Mouse (Mus musculus): Measurements from ENCODE around the gene Phactr1.
"Not testable (repeated sequence)": the region's sequence is repeated elsewhere in the genome, so short reads cannot be mapped to it uniquely, and the experiment has no call there.

Gene Phactr1

DNA sequence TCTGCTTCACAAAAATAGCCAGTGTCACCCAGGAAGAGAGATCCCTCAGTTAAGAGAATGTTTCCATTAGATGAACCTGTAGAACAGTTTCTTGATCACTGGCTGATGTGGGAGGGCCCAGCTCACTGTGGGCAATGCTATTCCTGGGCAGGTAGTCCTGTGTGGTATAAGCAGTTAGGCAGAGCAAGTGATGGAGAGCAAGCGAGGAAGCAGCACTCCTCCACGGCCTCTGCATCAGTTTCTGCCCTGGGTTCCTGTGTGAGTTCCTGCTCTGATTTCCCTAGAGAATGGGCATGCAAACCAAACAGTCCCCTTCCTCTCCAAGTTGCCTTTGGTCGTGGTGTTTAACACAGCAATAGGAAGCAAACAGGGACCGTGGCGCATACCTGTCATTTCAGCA, 251.6 kb downstream of the Phactr1 start:
- DNase-seq, result no peak

DNA sequence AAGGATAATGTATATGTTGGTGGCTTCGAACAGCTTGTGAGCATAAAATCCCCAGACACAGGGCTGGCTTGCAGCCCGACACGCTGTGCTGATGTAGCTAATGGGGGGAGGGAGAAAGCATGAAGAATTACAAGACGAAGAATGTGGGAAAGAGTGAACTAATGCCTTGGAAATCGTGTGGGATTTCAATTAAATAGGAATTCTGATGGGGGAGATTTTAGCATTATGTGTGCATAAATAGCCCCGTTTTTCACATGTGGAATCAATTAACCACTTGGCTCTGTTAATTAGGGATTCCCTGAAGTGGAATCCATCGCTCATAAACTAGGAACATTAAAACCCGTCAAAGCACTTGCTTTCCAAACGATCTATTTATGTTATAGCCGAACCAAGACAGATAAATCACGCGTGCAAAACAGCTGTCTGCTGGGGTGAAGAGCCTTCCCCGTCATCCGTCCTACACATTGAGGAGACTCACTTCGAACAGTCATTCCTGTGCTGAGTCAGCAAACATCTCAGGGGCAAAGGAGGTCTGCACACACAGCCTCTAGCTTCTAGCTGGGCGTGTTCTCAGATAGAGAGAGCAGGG, 254.2 kb downstream of the Phactr1 start:
- no peak for DNase-seq

DNA sequence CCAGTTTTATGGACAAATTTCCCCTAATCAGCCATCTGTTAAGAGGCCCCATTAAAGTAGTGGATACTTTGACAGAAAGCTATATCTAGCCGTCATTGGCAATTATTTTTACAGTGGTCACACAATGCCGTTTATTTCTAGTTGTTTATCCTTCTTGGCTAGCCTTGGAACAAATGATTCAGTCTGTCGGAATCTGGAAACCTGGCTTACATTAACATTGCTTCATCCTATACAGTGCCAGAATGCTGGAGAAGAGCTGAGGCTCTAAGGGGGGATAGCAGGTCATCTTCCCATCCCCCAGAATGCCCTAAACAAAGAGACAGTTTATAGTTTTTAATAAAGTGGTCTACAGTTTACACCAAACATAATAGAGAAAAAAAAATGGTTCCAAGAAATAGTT, 257.4 kb downstream of the Phactr1 start:
- no peak for DNase-seq

DNA sequence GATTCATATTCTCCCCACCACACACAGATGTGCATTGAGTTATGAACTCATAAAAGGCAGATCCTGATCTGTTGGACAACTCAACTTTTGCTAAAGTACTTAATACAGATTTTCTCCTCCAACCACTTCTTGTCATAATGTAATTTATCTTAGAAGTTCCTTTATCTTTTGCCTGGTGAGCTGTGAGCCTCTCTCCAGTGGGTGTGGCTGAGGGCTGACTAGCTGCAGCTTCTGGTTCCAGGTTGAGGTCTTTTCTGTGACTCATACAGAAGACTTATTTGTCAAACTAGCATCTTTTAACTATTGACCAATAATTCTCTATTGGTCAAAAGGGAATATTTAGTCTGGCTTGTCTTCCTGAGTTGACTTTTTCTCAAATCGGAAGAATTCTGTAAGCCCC, 257.9 kb downstream of the Phactr1 start:
- DNase-seq, result no peak

DNA sequence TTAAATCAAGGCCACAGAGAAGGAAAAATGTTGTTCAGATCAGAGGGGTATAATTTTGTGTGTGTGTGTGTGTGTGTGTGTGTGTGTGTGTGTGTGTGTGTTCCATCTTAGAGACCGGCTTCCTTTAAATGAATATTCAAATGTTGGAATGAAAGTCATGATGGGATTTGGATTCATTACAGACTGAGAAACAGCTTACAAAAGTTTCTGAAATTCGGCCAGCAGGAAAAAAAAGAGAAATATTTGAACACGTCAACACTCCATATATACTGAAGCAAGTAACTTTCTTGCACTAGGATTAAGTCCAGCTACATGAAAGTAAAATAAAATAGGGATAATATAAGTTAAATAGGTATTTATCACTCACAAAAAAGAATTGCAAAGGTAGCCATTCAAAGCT, 259.8 kb downstream of the Phactr1 start:
- no peak for DNase-seq

DNA sequence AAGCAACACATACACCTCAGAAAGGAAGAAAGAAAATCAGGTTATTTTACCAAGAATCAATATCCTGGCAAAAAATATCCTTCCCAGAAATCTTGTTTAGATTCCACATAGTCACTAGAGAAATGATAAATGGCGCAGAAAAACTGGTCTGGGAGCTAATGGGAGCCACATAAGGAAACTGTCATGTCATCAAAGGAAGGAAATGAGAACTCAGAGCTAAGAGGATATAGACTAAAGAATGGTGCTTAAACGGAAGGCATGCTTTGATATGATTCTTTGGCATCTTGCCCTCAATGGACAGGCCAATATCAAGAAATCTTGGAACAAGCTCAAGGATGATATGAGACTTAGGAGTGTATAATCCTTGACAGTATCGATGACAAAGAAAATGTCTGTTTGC, 263.7 kb downstream of the Phactr1 start:
- no peak for DNase-seq

DNA sequence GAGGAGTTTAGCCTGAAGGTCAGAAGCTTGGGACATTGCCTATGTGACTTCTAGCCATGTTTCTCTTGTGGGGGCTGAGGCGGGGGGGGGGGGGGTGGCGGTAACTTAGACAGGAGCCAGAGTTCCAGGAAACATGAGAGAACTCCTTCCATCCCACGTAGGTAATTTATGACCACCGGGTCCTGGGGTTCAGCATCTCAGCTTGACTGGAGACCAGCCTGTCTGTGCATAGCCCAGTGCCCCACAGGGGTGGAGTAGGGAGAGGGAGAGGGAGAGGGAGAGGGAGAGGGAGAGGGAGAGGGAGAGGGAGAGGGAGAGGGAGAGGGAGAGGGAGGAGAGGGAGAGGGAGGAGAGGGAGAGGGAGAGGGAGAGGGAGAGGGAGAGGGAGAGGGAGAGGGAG, 264.8 kb downstream of the Phactr1 start:
- not testable (repeated sequence) for DNase-seq

DNA sequence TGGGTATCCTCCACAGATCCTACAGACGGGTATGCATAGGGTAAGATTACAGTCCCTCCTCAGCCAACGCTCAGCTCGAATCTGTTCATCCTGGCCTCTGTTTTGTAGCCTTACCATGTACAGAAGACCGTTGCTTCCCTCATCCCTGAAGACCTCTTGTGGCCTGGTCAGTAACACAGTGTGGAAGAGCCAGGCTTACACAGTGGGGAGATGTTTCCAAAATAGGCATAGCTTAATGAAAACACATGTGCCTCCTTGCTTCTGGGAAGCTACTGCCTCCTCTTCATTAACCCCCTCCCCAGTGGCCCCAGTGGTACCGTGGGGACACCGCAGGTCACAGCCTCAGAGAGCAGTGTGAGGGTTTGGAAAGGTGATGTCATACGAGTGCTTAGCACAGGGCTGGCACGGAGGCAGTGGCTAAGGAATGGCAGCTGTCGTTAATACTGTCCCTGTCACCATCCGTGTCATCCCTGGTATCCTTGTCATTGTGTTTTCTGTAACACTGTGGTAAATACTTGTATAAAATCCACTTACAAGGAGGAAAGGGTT, 268.4 kb downstream of the Phactr1 start:
- DNase-seq, result no peak

DNA sequence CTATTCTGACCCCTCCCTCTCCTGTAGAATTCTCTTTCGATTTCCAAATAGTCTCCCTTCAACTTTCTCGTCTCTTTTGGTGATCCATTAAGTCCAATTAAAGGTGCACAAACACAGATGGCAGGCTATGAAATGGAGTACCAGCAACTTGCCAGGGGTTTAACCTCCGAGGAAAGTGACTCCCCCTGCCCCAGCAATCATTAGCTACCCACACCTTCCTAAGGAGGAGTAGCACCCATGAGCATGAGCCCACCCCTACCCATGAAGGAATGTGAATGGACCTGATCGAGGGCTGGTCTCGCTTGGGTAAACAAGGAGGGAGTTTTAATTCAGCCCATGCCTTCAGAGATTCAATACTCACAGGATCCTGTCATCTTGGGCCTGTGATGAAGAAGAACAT, 268.9 kb downstream of the Phactr1 start:
- no peak for DNase-seq

DNA sequence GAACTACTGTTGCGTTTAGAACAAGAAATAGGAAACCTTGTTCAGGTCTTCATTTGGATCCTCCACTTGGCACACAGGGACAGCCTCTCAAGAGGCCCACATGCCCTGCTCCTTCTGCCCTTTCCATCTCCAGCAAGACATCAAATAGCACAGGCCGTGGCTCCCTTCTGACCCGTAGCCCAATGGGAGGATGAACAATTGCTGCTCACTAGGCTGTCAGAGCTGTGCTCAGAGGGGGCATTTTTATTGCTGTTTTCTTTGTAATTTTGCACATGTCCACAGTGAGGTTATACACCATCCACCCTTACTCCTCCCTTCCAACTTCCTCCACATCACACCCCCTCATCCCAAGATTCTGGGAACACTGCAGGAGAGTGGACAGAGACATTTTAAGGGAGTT, 269.6 kb downstream of the Phactr1 start:
- no peak for DNase-seq

DNA sequence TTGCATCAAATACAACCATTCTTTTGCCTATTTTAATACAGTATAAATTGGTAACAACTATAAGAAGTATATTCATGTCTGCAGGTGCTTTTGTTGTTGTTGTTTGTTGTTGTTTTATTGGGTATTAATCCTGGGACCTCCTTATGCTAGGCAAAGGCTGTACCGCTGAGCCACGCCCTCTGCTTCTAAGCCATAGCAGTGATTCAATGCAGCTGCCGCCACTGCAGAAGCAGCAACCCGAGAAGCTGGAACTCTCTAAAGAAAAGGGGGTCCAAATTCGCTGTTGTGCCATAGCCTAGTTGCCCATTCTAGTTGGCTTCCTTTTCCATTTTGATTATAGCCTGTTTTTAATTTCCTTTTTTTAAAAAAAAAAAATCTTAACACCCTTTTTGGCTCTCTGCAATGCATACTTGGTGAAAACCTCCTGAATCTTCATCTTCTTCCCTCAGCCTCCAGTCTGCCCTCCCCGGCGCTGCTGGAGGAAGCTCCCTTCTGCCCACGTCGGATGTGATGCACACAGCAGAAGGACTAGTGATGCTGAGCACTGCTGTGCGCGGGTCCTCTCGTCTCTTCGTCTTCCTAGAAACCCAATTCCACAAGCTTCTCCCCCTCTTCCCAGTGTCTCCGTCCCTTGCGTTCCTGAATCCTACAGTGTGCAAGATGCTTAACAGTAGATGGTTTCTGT, 271.8 kb downstream of the Phactr1 start:
- no peak for DNase-seq

DNA sequence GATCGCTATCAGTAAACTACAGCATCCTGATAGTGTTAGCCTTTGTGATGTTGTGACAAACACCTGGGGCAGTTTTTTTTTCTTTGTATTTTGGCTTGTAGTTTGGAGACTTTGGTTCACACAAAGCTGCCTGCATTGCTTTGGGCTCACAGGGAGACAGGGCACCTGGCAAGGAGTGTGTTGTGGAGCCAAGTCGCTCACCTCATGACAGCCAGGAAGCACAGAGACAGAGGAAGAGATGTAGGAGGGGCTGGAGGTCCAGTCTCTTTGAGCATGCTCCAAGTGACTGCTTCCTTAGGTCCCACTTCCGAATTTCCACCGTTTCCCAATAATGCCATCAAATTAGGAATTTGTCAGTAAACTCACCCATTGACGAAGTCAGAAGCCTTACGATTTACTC, 272.6 kb downstream of the Phactr1 start:
- no peak for DNase-seq

DNA sequence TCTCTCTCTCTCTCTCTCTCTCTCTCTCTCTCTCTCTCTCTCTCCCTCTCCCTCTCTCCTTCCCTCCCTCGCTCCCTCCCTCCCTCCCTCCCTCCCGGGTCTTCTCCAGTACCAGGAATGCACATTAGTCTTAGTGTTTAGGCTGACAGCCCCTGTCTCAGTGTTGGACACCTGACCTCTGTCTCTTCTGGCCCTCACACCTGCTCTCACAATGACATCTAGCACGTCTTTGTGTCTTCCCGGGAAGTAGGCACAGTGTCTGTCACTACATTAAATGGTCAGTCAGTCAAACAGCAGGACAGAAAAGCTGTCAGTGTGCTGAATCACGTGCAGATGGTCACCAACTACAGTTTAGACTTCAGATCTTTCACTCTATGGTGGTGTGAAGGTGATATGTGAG, 273.7 kb downstream of the Phactr1 start:
- DNase-seq, result no peak

DNA sequence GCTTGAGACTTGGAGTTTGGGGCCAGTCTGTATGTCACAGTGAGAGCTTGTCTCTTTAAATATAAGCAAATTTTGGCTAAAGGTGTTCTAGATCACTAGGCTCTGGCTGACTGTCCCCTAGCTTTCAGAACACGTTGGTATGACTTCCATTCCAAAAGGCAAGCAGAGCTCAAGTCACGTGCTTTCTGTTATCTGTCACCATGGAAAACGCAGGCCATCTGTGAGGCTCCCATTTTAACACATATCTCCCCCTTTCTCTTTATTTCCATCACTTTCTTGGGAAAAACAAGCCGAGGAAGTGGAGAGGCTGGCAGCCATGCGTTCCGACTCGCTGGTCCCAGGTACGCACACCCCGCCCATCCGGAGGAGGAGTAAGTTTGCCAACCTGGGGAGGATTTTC, 275.9 kb downstream of the Phactr1 start:
- no peak for DNase-seq

DNA sequence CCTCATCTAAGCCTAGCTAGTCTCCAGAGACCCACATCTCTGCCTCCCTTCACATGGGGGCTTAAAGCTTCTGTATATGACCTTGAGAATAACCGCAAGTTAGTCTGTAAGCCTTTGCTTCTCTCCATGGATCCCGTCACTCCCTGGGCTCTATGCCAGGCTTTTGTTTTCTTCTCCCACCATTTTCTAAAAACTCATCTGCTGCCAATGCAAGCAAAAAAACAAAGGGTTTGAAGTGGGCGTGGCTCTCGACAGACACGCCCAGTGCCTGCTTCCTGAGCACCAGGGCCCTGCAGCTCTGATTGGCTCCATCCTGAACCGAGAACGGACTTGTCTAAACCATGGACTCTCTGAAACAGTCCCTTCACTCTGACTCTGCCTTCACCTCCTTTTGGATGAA, 277.4 kb downstream of the Phactr1 start:
- DNase-seq, result no peak

DNA sequence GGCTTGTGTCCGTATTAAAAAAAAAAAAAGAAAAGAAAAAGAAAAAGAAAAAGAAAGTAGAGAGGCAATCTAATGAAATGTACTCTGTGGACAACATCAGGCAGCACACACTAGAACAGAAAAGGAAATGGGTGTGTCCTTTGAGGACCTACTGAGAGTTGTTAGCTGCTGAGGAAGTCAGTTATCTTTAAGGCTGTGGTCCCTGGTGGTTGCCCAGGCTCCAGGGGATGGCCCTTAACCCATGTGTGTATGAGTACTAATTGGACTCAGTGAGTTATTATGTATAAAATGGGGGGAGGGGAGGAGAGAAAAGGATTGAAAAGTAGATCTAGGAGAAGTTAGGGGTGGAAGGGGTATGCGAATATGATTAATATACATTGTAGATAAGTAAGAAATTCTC, 278.4 kb downstream of the Phactr1 start:
- DNase-seq, result no peak

DNA sequence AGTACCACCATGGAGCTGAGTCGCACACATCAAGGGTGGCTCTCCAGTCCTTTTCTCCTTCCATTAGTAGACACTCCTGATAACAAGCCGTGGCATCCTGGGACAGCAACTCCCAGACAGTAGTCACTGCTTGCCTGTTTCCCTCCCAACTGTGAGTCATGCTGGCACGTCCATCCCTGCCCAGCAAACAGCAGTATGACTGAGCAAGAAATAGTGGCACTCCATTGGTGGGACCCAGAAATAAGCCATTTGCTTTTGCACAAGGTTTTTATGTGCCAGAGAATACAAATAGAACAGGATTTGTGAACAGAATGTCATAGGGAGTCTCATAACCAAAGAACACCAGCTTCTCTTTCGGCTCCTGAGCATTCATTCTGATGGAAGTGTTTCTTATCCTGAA, 281.1 kb downstream of the Phactr1 start:
- no peak for DNase-seq

DNA sequence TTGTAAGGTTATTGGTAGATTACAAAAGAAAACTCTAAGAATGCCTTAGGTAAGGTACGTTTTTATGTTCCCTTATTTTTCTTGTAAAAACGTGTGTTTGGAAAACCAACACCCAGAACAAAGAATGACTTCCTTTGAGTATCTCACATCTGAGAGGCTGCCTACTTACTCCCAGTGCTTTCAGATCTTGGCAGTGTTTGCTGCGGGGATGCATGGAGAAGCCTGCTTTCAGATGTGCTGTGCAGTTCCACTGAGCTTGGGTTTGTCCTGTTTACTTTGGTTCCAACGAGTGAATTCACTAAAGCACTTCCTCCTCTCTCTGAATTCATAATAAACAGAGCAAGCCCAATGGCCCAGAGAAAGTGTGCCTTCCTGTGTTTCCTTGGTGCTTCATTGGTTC, 288.1 kb downstream of the Phactr1 start:
- DNase-seq, result no peak

DNA sequence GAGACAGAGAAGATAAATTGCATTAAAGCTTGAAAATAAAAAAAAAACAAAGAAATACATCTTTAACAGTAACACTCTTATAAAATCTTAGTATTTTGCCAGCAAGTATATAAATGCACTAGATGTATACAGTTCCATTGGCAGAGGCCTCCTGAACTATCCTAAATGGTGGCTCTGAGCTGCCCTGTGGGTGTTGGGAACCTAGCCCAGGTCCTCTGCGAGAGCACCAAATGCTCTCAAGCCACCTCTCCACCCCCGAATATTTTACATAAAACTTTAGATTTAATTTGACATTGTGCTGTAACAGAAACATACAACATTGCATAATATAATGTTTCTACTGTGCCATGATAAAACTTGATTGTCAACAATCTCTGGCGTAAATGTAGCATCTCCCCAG, 293.1 kb downstream of the Phactr1 start:
- no peak for DNase-seq

DNA sequence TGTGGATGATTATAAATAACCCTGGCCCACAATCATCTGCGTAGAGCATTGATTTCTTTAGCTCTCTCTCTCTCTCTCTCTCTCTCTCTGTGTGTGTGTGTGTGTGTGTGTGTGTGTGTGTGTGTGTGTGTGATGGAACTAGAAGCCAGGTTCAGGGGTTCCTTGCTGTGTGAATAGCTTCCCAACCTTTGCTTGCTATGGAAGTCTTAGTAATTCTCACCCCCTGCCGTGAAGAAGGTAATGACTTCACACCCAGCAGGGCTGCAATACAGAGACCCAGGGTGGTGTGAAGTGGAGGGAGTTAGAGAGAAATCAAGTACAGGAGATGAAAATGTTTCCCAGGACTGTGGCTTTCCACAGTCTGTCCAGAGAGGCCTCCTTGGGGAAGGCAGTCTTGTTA, 293.5 kb downstream of the Phactr1 start:
- DNase-seq, result no peak

DNA sequence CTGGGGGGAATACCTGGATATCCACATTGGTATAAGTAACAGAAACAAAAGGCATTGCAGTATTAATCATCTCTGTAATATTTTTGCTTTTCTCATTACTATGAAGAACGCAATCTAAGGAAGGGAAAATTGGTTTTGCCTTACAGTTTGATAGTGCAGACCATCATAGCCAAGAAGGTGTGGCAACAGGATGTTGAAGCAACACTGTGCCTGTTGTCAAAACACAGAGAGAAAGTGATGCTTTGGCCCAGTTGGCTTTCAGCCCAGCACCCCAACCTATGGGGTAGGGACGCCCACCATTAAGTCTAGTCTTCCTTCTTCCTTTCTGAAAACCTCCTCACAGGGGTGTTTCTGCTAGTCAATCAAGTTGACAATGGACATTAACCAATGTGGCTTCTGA, 294.1 kb downstream of the Phactr1 start:
- no peak for DNase-seq

DNA sequence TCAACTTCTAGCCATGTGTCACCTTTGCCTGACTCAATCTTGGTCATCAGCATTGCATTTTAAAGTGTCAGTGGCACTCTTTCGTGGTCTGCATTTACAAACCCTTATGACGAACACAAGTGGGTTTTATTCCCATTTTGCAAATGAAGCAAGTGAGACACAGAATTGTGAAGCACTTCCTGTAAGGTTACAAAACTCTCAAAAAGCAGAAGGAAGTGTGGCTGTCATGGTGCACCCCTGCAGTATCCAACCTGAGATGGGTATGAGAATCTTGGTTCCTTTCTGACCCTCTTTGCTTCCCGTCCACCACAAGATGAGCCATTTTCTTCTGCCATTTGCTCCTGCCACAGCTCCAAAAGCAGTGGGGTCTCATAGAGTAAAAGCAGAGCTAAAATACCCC, 295.7 kb downstream of the Phactr1 start:
- DNase-seq, result no peak

DNA sequence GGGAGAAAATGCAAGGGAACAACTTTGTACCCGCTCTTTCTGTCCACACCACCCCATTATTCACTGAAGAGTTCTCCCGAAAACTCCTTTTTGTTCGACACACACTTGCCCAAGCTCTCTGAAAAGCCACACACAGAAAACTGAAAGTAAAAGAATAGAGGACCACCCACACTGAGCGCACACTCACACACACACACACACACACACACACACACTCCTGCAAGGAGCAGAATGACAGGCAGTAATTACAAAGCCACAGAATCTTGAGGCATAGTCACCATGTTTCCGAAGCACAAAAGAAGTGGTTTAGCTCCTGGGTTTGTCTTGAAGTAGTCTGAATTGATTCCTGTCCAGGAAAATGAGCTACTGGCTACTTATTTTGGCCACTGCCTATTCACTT, 296.5 kb downstream of the Phactr1 start:
- no peak for DNase-seq

DNA sequence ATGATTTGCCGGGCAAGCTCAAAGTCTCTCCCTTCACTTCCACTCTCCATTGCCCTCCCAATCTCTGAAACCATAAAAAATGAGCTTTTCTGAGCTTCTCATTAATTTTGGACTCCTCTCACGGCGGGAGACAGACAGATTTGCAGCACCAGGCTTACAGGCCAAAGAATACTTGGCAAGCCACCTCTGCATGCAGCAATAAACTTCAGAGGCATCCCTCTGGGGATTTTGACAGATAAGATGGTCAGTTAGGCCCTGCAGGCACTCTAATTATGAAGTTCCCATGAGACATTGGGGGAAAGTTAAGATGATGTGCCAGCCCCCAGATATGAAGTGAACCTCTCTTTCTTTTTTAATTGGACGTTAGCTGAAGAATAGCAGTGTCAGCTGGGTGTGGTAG, 300.2 kb downstream of the Phactr1 start:
- no peak for DNase-seq

DNA sequence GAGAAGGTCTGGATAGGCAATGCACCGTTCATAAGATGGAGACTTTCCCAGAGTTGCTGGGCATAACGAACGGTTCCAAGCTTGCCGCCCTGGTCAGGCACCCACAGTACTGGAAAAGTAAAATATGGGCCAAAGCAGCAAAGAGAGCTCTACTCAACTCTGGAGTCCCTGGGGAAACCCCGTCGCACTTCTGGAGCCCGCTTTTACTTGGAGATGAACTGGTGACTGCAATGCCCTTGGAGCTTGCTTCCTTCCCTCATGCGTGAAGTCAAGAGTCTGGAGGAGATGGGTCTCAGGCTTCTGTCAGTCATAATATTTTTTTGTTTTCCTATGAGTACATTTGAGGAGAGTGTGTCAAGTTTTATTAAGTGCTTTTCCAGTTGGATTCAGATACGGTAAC, 302.2 kb downstream of the Phactr1 start:
- no peak for DNase-seq
